Mouse (Mus musculus): ENCODE data around the gene Stfa1. TPM values are rescaled to one million over a fixed set of nuclear protein-coding genes. Genes with fewer than 3 reads are reported as not detected.
"Not testable (repeated sequence)": the region's sequence is repeated elsewhere in the genome, so short reads cannot be mapped to it uniquely, and the experiment has no call there.

Gene Stfa1
- polyA plus RNA-seq (2015; fragmentation: Nextera tagmentation; extraction: Ambion mirVana) = 7.5 and 9.7 TPM in 2 replicates

DNA sequence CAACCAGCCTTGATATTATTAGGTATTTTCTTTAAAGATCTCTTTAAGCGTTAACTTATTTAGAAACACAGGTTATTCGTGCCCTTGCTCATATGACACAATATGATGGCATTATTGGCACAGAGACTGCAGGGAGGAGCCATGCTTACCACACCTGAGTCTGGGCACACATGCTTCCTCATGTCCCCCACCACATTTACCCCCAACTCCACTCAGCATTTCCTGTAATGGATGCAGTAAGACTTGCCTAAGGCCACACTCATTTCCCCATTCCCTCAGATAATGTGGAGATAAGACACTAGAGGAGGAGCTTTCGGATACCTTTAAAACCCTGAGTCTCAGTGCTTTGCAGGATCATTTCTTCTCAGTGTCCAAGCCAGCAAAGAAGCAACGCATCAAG, at the start of gene Stfa1:
Gene Stfa1, plus strand, starts transcription at position 156 of the 400 bp plus-strand sequence.
- not testable (repeated sequence) for H3K27me3 ChIP-seq; H3K4me2 ChIP-seq; H3K4me3 ChIP-seq; H3K4me1 ChIP-seq; H3K9me3 ChIP-seq; H3K36me3 ChIP-seq; ATAC-seq (ENCODE audit: insufficient number of reproducible peaks, insufficient read depth, low FRiP score, low TSS enrichment, low read depth); H3K9ac ChIP-seq; H3K27ac ChIP-seq
- WGBS = 81% methylated on average over 4 of the region's 4 CpGs

GRCm38 (mm10) chr16:36260585-36260984, 16.2 kb upstream of the Stfa1 start:
- H3K9ac ChIP-seq; H3K9me3 ChIP-seq; H3K4me1 ChIP-seq; H3K27ac ChIP-seq; H3K4me2 ChIP-seq; H3K4me3 ChIP-seq; ATAC-seq (ENCODE audit: insufficient number of reproducible peaks, insufficient read depth, low FRiP score, low TSS enrichment, low read depth); H3K27me3 ChIP-seq; H3K36me3 ChIP-seq: not testable (repeated sequence)

DNA sequence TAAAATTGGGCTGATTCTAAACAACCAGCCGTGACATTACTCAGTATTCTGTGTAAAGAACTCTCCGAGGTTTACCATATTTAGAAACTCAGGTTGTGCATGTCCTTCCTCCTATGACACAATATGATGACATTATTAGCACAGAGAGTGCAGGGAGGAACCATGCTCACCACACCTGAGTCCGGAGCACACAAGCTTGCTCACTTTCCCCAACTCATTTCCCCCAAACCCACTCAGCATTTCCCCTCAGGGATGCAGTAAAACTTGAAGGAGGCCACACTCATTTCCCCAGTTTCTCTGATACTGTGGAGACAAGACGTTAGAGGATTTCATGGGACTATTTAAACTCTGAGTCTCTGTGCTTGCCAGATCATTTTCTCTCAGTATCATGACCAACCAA, 12.4 kb downstream of the Stfa1 start:
- ATAC-seq (ENCODE audit: insufficient number of reproducible peaks, insufficient read depth, low FRiP score, low TSS enrichment, low read depth) = no peak
- Histone ChIP-seq H3K27ac (no peak overlapping the region), H3K9ac (no peak overlapping the region), H3K4me1 (no peaks in the 10 kb centered on the region), H3K4me2 (no peak overlapping the region), H3K9me3 (no peaks in the 10 kb centered on the region), H3K27me3 (no peaks in the 10 kb centered on the region), H3K4me3 (no peak overlapping the region), H3K36me3 (no peaks in the 10 kb centered on the region)
- 83% methylated on average over 4 of the region's 4 CpGs for WGBS

DNA sequence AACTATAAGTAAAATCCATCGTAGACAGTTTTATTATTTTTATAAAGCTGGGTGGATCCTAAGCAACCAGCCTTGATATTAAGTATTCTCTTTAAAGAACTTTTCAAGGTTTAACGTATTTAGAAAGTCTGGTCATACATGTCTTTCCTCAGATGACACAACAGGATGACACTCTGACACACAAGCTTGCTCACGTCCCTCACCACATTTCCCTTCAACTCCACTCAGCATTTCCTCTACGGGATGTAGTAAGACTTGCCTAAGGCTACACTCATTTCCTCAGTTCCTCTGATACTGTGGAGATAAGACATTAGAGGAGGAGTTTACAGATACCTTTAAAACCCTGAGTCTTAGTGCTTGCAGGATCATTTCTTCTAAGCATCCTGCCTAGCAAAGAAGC, 30.9 kb downstream of the Stfa1 start:
- H3K4me3 ChIP-seq = no peak overlapping the region
- H3K36me3 ChIP-seq = no peaks in the 10 kb centered on the region
- H3K9me3 ChIP-seq = no peaks in the 10 kb centered on the region
- no peaks in the 10 kb centered on the region for H3K27me3 ChIP-seq
- no peaks in the 10 kb centered on the region for H3K4me1 ChIP-seq
- 61% methylated on average over 4 of the region's 4 CpGs for WGBS
- no peak overlapping the region for H3K9ac ChIP-seq
- no peak overlapping the region for H3K27ac ChIP-seq
- ATAC-seq (ENCODE audit: insufficient number of reproducible peaks, insufficient read depth, low FRiP score, low TSS enrichment, low read depth) = no peak
- H3K4me2 ChIP-seq = no peak overlapping the region

- H3K27me3 ChIP-seq; ATAC-seq (ENCODE audit: insufficient number of reproducible peaks, insufficient read depth, low FRiP score, low TSS enrichment, low read depth); H3K9me3 ChIP-seq; H3K4me1 ChIP-seq; H3K27ac ChIP-seq; H3K36me3 ChIP-seq; H3K9ac ChIP-seq; H3K4me2 ChIP-seq; H3K4me3 ChIP-seq: not testable (repeated sequence)
- 64% methylated on average over 6 of the region's 6 CpGs for WGBS
Measured at GRCm38 (mm10) chr16:36316111-36316510, 39.4 kb downstream of the Stfa1 start.

DNA sequence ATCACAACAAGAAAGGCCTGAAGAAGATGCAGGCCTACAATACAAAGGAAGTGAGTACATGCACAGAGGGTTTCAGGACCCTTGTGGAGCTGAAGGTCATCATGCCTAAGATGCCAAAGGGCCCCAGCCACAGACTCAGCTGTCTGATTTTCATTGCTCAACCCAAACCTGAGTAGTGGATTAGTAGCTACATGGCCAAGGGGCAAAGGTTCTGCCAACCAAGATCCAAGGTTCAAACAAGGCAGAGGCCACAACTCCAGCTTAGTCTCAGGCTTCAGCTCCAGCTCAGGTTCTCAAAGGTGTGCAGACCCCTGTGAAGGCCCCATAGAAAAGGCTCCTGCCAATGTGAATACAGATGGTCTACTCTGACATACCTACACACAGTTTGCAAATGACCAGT, 42.5 kb downstream of the Stfa1 start:
- Histone ChIP-seq H3K4me1 (no peaks in the 10 kb centered on the region), H3K9me3 (no peaks in the 10 kb centered on the region), H3K4me3 (no peak overlapping the region), H3K27ac (no peak overlapping the region), H3K9ac (no peak overlapping the region), H3K27me3 (no peaks in the 10 kb centered on the region), H3K36me3 (no peaks in the 10 kb centered on the region), H3K4me2 (no peak overlapping the region)
- no peak for ATAC-seq (ENCODE audit: insufficient number of reproducible peaks, insufficient read depth, low FRiP score, low TSS enrichment, low read depth)

- WGBS = 68% methylated on average over 3 of the region's 3 CpGs
- H3K4me2 ChIP-seq = no peak within 1 kb of the TSS
- H3K4me3 ChIP-seq = no peak within 1 kb of the TSS
- H3K9ac ChIP-seq = no peak within 1 kb of the TSS
- no peaks in the 10 kb centered on the region for H3K27me3 ChIP-seq
- no peak for ATAC-seq (ENCODE audit: insufficient number of reproducible peaks, insufficient read depth, low FRiP score, low TSS enrichment, low read depth)
- no peak within 1 kb of the TSS for H3K27ac ChIP-seq
- H3K9me3 ChIP-seq = no peaks in the 10 kb centered on the region
- H3K4me1 ChIP-seq = no peaks in the 10 kb centered on the region
- H3K36me3 ChIP-seq = no peaks in the 10 kb centered on the region
Measured at GRCm38 (mm10) chr16:36334232-36334631, 57.5 kb downstream of the Stfa1 start, which contains the start of gene BC117090. Gene BC117090 (minus strand): TSS chr16:36334332.

Other genes starting within 250 kb of the Stfa1 start
- 14.0 and 14.9 TPM in 2 replicates for gene Wdr5b, start 235.8 kb upstream of the Stfa1 start, polyA plus RNA-seq (2015; fragmentation: Nextera tagmentation; extraction: Ambion mirVana)
- 445 and 482 TPM in 2 replicates for gene Fam162a, start 205.4 kb upstream of the Stfa1 start, polyA plus RNA-seq (2015; fragmentation: Nextera tagmentation; extraction: Ambion mirVana)
- 96.1 and 114 TPM in 2 replicates for gene Ccdc58, start 205.3 kb upstream of the Stfa1 start, polyA plus RNA-seq (2015; fragmentation: Nextera tagmentation; extraction: Ambion mirVana)
- gene Csta1, start 145.7 kb upstream of the Stfa1 start, polyA plus RNA-seq (2015; fragmentation: Nextera tagmentation; extraction: Ambion mirVana) = 0.55 TPM in 1 of 2 replicates, not detected in the other
- 1.0 TPM in 1 of 2 replicates, not detected in the other for gene Stfa2l1, start 120.1 kb upstream of the Stfa1 start, polyA plus RNA-seq (2015; fragmentation: Nextera tagmentation; extraction: Ambion mirVana)
- gene Gm5483, start 92.7 kb upstream of the Stfa1 start, polyA plus RNA-seq (2015; fragmentation: Nextera tagmentation; extraction: Ambion mirVana) = 0.80 and 1.3 TPM in 2 replicates
- not detected in 2 replicates for gene Gm5416, start 66.5 kb upstream of the Stfa1 start, polyA plus RNA-seq (2015; fragmentation: Nextera tagmentation; extraction: Ambion mirVana)
- gene 2010005H15Rik, start 55.5 kb upstream of the Stfa1 start, polyA plus RNA-seq (2015; fragmentation: Nextera tagmentation; extraction: Ambion mirVana) = 0.35 and 0.83 TPM in 2 replicates
- not detected in 2 replicates for gene BC117090, start 57.4 kb downstream of the Stfa1 start, polyA plus RNA-seq (2015; fragmentation: Nextera tagmentation; extraction: Ambion mirVana)
- gene BC100530, start 90.8 kb downstream of the Stfa1 start, polyA plus RNA-seq (2015; fragmentation: Nextera tagmentation; extraction: Ambion mirVana) = 18.0 and 39.7 TPM in 2 replicates
- gene Stfa2, start 131.5 kb downstream of the Stfa1 start, polyA plus RNA-seq (2015; fragmentation: Nextera tagmentation; extraction: Ambion mirVana) = 1.1 TPM in 1 of 2 replicates, not detected in the other
- 4.9 and 10.5 TPM in 2 replicates for gene Stfa3, start 178.4 kb downstream of the Stfa1 start, polyA plus RNA-seq (2015; fragmentation: Nextera tagmentation; extraction: Ambion mirVana)